Mouse (Mus musculus) kidney, adult 18-20 months (tissue): Measurements from ENCODE around the gene Dsn1.

Experiments
- DNase-seq: peaks from one replicate; pipeline ENCODE4 v3.0.0; 2021

Gene Dsn1

DNA sequence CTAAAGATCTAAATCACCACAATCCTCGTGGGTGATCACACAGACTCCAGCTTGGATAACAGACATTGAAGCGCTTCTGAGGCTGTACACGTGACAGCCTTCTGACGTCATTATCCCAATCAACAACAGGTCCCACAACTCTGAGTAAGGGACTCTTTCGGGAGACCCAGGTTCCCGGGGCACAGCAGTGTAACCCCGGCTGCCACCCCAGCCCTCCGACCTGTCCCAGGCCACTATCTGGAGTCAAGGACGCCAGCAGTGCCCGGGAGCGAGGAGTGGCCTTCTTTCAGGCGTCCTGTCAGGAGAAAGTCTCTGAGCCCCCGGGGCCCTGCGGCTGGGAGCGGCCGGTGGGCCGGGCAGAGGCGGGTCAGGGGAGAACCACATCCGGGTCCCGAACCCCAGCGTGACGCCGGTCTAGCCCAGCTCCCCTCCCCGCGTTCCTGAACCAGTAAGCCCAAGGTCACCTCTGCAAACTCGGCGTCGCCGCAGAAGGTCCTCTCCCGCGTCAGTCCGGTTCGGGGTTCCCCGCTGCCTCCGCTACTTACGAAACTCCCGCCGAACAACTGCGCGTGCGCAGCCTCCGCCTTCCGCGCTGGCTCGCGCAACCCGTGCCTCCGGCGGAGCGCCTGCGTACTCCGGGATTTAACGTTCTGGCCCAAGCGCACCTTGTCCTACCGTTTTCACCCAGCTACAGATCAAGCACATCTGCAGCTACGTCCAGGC lies at the start of gene Dsn1:
Gene Dsn1, minus strand, starts transcription at position 644 of the 723 bp plus-strand sequence.
- peak; percentile 91 for DNase-seq

DNA sequence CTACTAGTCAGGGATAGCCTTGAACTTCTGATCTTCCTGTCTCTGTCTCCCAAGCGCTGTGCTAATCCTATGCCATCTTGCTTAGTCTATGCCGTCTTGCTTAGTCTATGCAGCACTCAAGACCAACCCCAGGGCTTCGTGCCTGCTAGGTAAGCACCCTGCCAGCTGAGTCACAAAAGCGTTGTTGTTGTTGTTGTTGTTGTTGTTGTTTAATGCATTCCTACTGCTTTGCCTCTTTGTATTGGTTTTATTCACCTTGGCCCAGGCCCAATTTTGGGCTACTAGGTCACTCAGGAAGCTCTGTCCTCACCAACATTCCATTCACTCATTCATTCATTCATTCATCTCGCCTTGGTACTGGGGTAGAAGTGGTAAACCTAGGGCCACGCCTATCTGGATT lies 48.8 kb upstream of the Dsn1 start:
- no peak for DNase-seq

DNA sequence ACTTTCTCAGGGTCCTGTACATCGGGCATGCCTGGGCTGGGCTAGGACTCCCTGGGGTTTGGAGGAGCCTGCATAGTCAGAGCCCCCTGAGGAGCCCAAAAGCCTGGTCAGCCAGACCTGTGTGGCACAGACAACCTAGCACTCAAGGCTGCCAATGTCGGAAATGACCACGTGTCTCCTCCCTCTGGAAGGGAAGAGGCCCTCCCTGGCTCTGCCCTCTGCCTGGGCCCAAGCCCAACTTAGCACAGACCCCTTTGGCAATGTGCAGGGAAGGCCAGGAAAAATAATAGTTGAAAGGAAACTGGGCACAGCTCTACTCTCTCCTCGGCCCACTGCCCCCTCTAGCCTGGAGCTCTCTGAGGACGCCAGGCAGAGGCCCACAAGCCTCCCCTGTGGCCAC lies 47.9 kb upstream of the Dsn1 start:
- no peak for DNase-seq

DNA sequence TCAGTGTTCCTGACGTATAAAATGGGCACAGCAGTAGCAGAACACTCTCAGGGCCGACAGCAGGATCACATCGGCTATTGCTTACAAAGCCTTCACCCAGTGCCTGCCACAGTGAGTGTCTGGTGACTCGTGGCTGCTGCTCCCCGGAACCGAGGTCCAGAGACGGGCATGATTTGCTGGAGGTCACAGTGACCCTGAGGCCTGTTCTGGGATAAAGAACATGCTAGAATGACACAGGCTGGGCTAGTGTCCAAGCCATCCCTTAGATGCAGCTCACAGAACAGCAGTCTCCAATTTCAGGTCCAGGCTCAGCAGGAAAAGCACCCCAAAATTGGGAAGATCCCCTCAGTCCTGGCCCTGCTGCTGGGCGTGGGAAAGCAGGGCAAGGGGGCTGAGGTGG lies 47.3 kb upstream of the Dsn1 start:
- DNase-seq, result no peak

DNA sequence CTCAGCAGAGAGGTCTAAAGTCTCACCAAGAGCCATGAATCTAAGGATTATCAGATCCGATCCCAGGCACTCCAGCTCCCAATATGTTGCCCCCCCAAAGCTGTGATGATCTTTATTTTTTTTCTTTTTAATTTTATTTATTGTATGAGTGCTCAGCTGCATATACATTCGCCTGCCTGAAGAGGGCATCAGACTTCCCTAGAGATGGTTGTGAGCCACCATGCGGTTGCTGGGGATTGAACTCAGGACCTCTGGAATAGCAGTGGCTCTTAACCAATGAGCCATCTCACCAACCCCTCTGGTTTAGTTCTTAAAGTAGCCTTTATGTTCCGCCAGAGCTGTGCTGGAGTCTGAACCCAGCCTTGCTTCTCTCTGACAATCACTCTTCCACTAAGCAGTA lies 46.8 kb upstream of the Dsn1 start:
- DNase-seq, result no peak

DNA sequence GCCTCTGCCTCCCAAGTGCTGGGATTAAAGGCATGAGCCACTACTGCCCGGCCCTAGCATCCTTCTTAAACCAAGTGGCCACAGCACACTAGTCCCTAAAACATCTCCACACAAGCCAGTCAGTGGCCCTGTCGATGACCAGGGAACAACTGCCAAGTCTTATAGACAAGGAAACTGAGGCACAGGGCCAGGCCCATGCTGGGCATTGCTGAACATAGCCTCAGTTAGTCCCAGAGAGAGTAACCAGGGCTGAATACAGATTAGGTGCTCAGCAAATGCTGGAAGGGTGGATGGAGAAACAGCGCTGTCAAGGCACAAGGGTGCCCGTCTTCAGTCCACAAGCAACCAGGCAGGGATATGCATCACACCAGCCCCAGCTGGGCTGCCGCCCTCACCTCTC lies 46.2 kb upstream of the Dsn1 start:
- DNase-seq, result no peak

DNA sequence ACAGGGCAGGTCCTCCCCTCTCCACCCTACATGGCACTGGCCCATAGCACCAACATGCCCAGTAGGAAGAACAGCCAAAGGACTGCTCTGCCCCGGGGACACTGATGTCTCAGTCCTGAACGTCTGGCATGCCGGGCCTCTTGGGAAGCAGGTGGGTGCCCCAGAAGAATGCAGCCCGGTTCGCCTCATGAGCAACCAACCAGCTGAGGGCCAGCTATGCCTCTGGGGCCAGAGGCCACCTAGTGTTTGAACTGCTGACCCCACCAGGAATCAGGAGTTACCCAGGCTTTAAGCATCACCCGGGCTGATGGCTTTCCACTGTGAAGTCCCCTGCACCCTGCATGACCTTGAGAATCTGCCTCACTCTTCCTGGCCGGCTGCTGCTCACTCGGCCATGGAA lies 45.5 kb upstream of the Dsn1 start:
- no peak for DNase-seq

DNA sequence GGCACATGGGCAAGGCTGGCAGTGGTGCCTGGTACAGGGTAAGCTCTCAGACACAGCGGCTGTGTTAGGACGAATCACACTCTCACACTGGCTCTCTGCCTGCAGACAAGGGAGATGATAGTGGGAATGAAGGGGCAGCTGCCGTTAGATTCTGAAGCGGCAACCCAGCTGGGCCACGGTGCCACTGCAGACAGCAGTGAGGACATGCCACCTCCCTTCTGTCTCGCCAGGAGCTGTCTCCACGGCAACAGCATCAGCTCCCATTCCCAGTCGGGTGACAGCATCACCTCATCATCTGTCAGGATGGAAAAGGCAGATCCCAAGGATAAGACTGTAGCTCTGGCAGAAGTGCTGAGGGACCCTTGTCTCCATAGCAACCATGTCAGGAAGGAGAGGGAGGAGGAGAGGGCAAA lies 42.9 kb upstream of the Dsn1 start:
- no peak for DNase-seq

DNA sequence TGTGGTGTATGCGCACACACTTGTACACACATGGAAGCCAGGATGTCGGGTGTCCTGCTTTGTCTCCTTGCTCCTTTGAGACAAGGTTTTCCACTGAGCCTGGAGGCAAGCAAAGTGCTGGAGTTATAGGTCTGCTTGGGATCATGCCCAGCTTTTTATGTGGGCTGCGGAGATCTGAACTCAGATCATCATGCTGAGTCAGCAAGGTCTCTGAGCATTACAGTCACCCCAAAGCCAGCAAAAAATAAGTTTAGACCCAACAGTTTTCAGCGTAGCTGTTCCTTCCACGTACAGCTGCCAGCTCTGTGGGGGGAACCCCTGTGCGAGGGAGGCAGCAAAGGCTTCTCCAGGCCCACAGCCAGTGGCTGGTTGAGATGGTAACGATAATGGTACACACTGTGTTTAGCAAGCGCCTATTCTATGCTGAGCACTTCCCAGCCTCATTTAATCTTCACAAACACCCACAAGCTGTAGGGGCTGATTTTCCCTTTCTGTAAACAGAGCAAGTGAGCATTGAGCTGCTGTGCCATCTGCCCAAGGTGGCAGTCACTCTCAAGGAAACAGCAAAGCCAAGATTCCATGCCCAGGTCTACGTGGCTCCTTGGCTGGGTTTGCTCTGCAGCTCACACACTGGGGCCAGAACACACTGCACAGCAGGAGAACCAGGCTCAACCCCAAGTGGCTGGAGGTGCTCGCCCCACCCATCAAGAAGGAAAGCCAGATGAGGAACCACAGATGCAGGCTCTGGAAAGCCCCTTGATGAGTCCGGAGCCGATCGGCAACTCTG lies 41.6 kb upstream of the Dsn1 start:
- no peak for DNase-seq

DNA sequence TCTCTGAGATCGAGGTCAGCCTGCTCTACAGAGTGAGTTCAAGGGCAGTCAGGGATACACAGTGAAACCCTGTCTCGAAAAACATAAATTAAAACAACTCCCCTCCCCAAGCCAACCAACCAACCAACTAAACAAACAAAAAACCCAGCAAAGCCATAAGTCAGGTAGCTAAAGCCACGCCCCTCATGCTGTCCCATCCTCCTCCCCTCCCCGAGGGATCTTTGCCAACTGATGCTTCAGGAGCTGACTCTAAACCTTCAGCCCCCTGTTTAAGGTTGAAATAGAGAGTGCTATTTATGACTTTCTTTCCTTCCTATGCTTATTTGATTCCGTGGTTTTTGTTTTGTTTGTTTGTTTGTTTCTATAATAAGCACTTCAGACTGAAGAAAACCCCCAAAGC lies 40.0 kb upstream of the Dsn1 start:
- no peak for DNase-seq

DNA sequence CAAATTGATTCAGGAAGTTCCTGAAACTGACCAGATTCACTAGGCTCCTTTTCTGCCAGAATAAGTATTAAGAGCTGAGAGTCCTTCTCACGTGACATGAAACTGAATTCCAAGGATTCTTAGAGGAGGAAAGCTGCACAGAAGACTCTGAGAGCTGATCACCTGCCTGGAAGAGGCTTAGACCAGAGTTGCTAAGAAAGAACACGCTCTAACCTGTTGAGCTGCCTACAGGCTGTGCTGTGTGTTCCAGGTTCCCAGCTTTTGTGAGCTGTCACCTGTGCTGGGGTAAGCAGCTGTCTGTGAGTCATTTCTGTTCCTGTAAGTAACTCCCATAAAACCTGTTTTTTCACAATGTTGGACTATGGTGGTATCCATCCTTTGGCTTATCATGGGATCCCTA lies 39.0 kb upstream of the Dsn1 start:
- no peak for DNase-seq

DNA sequence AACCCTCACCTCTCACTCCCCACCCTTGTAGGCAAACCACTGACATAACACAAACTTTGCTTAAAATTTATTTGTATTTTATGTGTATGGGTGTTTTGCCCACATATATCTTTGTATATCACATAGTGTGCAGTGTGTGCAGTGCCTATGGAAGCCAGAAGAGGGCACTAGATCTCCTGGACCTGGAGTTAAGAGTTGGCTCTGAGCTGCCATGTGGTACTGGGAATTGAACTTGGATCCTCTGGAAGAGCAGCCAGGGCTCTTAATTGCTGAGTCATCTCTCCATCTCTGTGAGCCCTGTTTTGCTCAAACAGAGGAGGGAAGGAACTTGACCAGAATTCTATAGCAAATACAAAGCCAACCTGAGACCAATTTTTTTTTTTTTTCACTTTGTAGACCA lies 37.0 kb upstream of the Dsn1 start:
- DNase-seq, result no peak

DNA sequence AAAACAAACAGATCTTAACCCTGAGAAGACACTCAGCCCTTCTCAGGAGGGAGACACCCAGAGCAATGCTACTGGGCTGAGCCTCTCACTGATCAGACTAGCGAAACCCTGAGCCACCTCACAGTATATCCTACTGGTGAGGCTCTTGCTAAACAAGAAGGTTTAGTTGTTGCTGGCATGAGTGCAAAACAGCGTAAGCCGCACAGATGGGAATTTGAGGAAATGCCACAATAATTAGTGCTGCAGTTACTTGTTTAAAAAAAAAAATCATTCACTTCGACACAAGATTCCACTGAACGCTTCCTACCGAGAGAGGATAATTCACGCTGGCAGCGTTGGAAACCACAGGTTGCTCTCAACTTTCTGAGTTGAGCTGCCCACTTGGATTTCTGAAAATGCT lies 36.6 kb upstream of the Dsn1 start:
- no peak for DNase-seq

DNA sequence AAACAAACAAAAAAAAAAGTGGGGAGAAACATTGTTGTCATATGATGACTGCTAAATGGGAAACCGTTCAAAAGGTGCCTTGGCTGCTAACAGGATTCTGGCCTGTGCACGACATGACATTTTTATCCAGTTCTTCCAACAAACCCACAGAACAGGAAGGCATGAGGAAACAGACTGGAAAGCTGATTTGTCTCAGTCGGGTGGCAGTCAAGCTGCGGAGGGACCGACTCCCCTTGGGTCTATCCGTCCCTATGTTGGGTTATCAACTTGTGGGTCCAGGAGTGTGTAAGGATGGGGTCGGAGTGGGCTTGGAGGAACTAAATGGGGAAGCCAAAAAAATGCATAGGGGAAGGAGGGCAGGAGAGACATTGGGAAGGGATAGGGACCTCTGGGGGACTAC lies 34.5 kb upstream of the Dsn1 start:
- no peak for DNase-seq

DNA sequence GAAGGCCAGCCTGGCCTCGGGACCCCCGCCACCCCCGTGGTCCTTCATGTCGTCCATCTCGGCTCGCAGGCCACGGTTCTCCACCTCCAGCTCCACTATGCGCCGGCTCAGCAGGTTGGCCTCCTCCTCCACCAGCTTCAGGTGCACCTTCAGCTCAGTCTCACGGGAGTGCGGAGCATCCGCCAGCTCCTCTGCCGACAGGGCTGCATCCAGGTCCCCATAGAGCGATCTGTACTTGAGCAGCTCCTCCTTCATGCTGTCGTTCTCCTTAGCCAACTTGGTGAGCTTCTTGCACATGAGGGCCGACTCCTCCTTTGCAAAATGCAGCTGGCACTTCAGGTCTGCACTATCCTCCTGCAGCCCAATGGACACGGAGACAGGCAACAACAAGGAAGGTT lies 33.7 kb upstream of the Dsn1 start:
- no peak for DNase-seq

DNA sequence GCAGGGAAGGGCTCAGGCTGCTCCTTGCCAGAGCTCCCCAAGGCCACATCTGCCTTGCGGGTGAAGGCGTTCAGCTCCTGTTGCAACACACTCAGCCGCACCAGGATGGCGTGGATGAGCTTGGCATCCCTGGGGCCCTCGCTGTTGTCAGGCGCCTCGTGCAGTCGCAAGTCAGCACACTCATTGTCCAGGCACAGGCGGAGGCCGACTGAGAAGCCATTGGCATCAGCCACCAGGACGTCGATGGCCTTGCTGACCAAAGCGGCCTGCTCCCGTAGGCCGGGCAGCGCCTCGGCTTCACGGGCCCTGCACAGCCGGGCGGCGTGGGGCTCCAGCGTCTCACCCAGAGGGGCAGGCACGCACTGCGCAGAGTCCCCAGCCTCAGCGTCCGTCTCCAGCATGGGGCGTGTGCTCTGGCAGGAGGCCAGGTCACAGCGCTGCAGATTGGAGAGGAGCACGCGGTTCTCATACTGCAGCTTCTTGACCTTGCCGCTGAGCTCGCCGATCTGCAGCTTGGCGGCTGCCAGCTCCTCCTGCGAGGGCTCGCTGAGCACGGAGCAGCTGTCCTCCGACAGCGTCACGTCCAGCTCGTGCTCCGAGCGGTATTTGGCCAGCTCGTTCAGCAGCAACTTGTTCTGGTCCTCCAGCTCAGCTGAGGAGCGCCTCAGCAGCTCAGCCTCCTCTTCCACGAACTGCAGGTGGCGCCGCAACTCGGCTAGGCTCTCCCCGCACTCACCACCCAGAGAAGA lies 33.1 kb upstream of the Dsn1 start:
- DNase-seq, result no peak

DNA sequence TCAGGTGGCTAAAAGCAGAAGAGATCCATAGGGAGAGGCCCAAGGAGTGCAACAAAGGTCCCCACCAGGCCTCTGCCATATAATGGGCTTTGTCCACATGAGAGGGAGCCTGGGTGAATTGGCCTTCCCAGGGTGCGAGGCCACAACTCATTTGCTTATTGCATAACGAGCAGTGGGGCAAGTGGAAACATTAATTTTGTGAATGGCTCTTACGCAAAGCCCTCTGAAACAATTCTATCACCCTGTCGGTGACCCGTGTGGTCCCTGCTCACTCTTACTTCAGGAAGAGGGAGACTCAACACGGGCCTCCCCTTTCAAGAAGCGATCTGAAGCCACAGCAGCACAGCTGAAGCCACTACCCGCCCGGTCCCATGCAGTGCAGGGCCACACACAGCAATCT lies 30.3 kb upstream of the Dsn1 start:
- DNase-seq, result no peak

DNA sequence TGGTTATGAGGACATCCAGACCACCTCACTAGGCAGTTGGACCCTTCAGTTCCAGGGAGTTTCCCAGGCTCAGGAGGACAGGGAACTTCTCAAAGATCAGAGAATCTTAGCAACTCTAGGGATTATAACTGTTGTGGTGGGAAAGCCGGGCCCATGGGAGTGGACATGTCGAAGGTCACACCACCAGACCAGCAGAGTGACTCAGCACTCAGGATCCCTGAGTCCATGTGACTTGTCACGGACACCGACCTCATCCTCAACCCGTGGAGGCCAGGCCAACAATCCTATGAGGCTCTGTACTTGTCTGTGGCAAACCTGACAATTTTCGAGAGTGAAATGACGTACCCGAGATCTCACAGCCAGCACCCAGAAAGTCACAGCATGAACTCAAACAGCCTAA lies 29.4 kb upstream of the Dsn1 start:
- no peak for DNase-seq

DNA sequence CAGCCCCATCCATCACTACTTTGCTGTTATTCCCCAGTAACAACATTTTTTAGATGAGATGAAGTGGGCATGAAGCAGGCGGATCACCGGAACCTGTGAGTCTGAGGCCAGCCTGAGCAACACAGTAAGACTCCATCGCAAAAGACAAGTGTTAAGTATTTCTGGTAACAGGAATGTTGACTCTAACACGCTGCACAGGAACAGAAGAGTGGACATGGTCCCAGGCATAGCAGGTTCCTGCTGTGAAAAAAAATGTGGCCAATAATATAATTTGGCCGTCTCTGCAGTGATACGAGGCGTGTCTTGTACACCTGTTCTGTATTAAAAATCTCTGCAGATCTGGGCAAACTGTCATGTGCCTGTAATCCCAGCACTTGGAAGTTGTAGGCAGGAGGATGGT lies 28.4 kb upstream of the Dsn1 start:
- DNase-seq, result no peak

DNA sequence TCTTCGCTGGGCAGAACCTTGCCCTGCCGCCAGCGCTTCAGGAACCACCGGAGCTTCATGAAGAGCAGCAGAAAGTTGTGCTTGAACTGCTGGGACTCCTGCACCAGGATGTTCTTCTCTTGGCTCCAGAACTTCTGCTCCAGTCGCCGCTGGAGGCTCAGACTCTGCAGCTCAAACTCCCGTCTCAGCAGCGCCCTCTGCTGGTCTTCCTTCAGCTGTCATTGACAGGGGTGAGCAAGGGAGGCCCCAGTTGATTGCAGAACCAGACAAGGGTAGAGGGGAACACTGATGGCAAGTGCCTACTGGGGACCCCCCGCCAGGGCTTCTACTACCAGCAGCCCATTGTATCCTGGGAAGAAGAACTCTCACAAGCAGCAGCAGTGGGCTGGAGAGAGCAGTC lies 23.9 kb upstream of the Dsn1 start:
- DNase-seq, result peak; percentile 85

DNA sequence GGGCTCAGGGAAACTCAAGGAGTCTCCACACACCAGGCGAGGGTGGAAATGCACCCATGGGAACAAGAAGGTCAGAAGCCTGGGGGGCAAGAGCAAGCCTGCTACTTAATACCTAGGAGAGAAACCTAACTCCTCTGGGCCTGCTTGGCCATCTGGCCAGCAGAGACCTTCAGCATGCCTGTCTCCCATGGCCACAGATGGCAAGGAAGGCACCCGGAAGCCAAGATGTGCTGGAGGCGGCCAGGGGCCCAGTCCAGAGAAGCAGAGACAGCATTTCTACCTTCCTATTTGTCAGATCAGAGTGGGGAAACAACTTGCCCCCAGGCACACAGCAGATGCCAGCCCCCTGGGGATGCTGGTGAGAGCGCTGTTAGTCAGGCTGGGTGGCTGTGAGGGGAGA lies 21.3 kb upstream of the Dsn1 start:
- no peak for DNase-seq

DNA sequence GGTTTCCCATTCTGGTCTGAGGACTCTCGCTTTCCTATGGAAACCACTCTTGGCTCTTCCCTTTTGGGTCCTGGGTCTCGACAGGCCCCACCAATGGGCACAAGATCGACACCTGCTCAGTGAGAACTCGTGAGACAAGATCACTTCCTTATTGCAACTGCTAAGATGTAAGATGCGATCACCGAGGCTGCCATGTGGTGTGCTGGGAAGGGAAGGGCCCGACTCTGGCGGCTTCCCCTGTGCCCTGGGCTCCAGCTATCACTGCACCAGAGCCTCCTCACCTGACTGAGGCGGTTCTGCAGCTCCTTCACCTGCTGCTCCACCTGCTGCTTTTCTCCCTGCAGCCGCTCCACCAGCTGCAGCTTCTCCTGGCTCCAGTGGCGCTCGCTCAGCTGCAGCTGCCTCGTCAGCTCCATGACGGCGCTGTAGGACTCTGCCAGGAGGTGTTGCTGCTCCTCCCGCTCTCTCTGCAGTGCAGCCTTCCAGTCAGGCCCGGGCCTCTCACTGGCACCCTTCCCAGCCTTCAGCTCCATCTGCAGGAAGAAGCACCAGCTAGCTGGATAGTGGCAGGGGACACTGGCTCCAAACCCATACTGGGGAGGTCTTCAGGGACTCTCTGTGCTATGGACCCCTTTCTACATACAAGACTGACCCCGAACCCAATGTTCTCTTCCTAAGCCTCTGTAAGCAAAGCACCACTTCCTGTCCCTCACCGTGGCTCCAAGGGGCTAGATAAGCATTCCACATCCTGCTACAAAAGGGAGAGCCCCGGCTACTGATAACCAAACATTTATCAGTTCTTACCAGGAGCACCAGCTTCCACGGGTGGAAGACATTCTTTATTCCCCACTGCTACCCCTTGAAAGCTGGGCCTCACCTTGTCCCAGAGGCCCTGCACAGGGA lies 20.4 kb upstream of the Dsn1 start:
- no peak for DNase-seq

DNA sequence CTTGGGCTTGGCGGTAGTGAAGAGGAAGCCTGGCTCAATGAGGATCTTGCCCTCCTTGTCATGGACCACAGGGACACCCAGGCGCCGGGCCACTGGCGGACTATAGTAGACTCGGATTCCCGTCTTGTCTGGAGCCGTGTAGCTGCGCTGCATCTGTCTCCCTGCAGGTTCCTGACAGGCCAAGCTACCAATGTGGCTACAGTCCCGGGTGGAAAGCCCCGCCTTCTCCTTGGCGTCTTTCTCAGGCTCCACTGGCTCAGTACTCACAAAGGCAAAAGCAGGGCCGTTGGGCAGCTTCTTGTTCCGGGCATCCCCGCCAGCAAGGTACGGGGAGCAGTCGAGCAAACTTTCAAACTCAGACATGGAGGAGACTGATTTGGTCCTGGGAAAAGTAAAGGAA lies 14.2 kb upstream of the Dsn1 start:
- no peak for DNase-seq
